Mouse (Mus musculus): Measurements from ENCODE around the gene Dock1. TPM values are rescaled to one million over a fixed set of nuclear protein-coding genes. Genes with fewer than 3 reads are reported as not detected.

Dock1 gene
- polyA plus RNA-seq, 1 experiment from 2014 or later = 25.0 TPM

DNA sequence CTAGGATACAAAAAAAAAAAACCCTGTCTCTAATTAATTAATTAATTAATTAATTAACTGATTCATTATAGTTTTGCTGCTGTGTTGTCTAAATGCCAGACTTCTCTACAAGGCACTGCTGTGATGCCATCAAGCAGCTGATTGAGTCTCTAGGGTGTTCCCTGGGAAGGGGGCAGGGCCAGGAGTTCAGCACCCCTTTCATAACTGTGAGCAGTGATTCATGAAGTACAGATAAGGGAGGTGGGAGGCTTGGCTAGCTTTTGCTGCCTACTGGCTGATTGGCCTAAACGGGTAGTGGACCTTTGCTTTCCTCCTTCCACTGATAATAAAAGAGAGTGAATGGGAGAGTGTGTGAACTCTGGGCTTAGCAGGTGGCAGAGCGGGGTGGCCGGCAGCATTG is 389.1 kb downstream of the Dock1 start:
- no peaks in the 10 kb centered on the region for H3K36me3 ChIP-seq (ENCODE audit: control insufficient read depth, insufficient read depth, low read length)
- H3K9ac ChIP-seq (ENCODE audit: low read depth, low read length) = no peak overlapping the region
- H3K27me3 ChIP-seq (ENCODE audit: control insufficient read depth, insufficient read depth, low read length) = no peaks in the 10 kb centered on the region
- no peak overlapping the region for H3K27ac ChIP-seq (ENCODE audit: low read depth, low read length)
- no peaks in the 10 kb centered on the region for H3K4me1 ChIP-seq (replicated peaks; ENCODE audit: control insufficient read depth, insufficient read depth, low read length)
- no peak overlapping the region for H3K4me3 ChIP-seq (ENCODE audit: low read depth, low read length)
- 84% methylated on average over 3 of the region's 3 CpGs for WGBS
- H3K9me3 ChIP-seq (ENCODE audit: control insufficient read depth, low read length) = no peaks in the 10 kb centered on the region
- no peak overlapping the region for H3K4me2 ChIP-seq (replicated peaks; ENCODE audit: low read depth, low read length)
- no peak for ATAC-seq (ENCODE audit: low FRiP score)
- DNase-seq (ENCODE audit: low spot score) = no peak

DNA sequence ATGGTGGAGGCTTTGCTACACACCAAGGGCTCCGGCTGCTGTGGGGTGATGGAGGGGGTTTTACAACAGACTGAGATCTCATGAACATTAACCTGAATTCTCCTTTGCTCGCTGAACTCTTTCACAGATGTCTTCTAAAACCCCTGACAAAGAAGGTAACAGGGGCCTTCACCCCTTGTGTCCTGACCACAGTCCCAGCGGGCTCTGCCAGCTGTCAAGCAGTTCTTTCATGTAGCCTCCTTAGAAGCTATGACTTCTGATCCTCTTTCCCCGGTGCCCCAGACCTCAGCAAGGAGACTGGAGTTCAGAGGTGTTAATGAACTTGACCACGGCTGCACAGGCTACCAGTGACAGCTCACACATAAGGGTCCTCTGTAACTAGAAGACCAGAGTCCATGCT is 393.4 kb downstream of the Dock1 start:
- H3K27me3 ChIP-seq (ENCODE audit: control insufficient read depth, insufficient read depth, low read length) = no peaks in the 10 kb centered on the region
- ATAC-seq (ENCODE audit: low FRiP score) = no peak
- H3K4me3 ChIP-seq (ENCODE audit: low read depth, low read length) = no peak overlapping the region
- H3K9me3 ChIP-seq (ENCODE audit: control insufficient read depth, low read length) = no peaks in the 10 kb centered on the region
- 90% methylated on average over 5 of the region's 5 CpGs for WGBS
- no peaks in the 10 kb centered on the region for H3K36me3 ChIP-seq (ENCODE audit: control insufficient read depth, insufficient read depth, low read length)
- no peak for DNase-seq (ENCODE audit: low spot score)
- H3K4me2 ChIP-seq (replicated peaks; ENCODE audit: low read depth, low read length) = no peak overlapping the region
- H3K4me1 ChIP-seq (replicated peaks; ENCODE audit: control insufficient read depth, insufficient read depth, low read length) = no peaks in the 10 kb centered on the region
- H3K27ac ChIP-seq (ENCODE audit: low read depth, low read length) = no peak overlapping the region
- H3K9ac ChIP-seq (ENCODE audit: low read depth, low read length) = no peak overlapping the region

GRCm38 (mm10) chr7:135065301-135065700 is 394.8 kb downstream of the Dock1 start:
- no peak for ATAC-seq (ENCODE audit: low FRiP score)
- 34% methylated on average over 5 of the region's 5 CpGs for WGBS
- peak; percentile 4 for DNase-seq (ENCODE audit: low spot score)

DNA sequence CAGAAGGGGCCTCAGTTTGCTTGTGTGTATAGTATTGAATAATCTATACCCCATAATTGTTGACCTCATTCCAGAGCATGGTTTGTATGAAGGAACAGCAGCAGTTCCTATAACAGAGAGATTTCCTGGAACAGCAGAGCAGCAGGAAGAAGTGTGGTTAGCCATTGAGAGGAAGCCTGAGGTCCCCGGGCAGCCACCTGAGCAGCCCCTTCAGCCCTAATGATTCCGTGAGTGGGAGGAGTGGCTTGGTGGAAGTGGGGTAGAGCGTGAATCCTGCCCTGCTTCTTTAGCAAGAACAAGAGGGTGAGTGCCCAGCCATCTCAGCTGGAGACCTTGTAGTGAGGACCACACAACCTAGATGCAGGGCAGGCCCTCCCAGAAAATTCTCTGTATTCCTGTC is 398.4 kb downstream of the Dock1 start:
- no peak overlapping the region for H3K9ac ChIP-seq (ENCODE audit: low read depth, low read length)
- H3K4me2 ChIP-seq (replicated peaks; ENCODE audit: low read depth, low read length) = no peak overlapping the region
- H3K9me3 ChIP-seq (ENCODE audit: control insufficient read depth, low read length) = no peaks in the 10 kb centered on the region
- H3K4me1 ChIP-seq (replicated peaks; ENCODE audit: control insufficient read depth, insufficient read depth, low read length) = no peaks in the 10 kb centered on the region
- no peaks in the 10 kb centered on the region for H3K36me3 ChIP-seq (ENCODE audit: control insufficient read depth, insufficient read depth, low read length)
- no peaks in the 10 kb centered on the region for H3K27me3 ChIP-seq (ENCODE audit: control insufficient read depth, insufficient read depth, low read length)
- no peak overlapping the region for H3K4me3 ChIP-seq (ENCODE audit: low read depth, low read length)
- ATAC-seq (ENCODE audit: low FRiP score) (no peak), DNase-seq (ENCODE audit: low spot score) (no peak)
- H3K27ac ChIP-seq (ENCODE audit: low read depth, low read length) = no peak overlapping the region
- 79% methylated on average over 3 of the region's 3 CpGs for WGBS

More at GRCm38 (mm10) chr7:135065301-135065700, 394.8 kb downstream of the Dock1 start:
- no peaks in the 10 kb centered on the region for H3K4me1 ChIP-seq (replicated peaks; ENCODE audit: control insufficient read depth, insufficient read depth, low read length)
- no peak overlapping the region for H3K4me3 ChIP-seq (ENCODE audit: low read depth, low read length)
- H3K9me3 ChIP-seq (ENCODE audit: control insufficient read depth, low read length) = no peaks in the 10 kb centered on the region
- no peak overlapping the region for H3K4me2 ChIP-seq (replicated peaks; ENCODE audit: low read depth, low read length)
- no peaks in the 10 kb centered on the region for H3K36me3 ChIP-seq (ENCODE audit: control insufficient read depth, insufficient read depth, low read length)
- H3K27me3 ChIP-seq (ENCODE audit: control insufficient read depth, insufficient read depth, low read length) = no peaks in the 10 kb centered on the region
- no peak overlapping the region for H3K9ac ChIP-seq (ENCODE audit: low read depth, low read length)
- no peak overlapping the region for H3K27ac ChIP-seq (ENCODE audit: low read depth, low read length)

GRCm38 (mm10) chr7:135076904-135077303 is 406.4 kb downstream of the Dock1 start:
- 93% methylated on average over 6 of the region's 6 CpGs for WGBS
- Histone ChIP-seq H3K9me3 (ENCODE audit: control insufficient read depth, low read length) (no peaks in the 10 kb centered on the region), H3K9ac (ENCODE audit: low read depth, low read length) (no peak overlapping the region), H3K4me3 (ENCODE audit: low read depth, low read length) (no peak overlapping the region), H3K27me3 (ENCODE audit: control insufficient read depth, insufficient read depth, low read length) (no peaks in the 10 kb centered on the region), H3K27ac (ENCODE audit: low read depth, low read length) (no peak overlapping the region), H3K4me1 (replicated peaks; ENCODE audit: control insufficient read depth, insufficient read depth, low read length) (no peaks in the 10 kb centered on the region), H3K4me2 (replicated peaks; ENCODE audit: low read depth, low read length) (no peak overlapping the region), H3K36me3 (ENCODE audit: control insufficient read depth, insufficient read depth, low read length) (no peaks in the 10 kb centered on the region)
- ATAC-seq (ENCODE audit: low FRiP score) (no peak), DNase-seq (ENCODE audit: low spot score) (no peak)

DNA sequence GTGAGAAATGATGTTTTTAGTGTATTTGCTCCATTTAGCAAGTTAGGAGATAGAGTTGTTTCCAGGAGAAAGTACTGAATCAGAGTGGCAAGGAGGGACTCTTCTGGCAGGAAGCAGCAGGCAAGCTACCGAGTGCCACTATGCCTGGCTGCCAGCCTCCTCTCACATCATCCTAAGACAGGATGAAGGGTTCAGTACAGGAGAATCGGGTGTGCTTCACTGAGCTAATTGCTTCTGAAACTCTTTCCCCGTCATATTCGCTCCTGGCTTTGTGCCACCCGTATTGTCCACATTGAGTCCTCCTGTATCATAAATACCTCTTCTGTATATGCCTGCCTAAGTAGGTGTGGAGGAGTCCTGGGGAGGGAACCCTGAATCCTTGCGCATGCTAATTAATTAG is 406.9 kb downstream of the Dock1 start:
- H3K9me3 ChIP-seq (ENCODE audit: control insufficient read depth, low read length) = no peaks in the 10 kb centered on the region
- no peak overlapping the region for H3K27ac ChIP-seq (ENCODE audit: low read depth, low read length)
- no peak overlapping the region for H3K4me2 ChIP-seq (replicated peaks; ENCODE audit: low read depth, low read length)
- no peak for ATAC-seq (ENCODE audit: low FRiP score)
- no peak overlapping the region for H3K4me3 ChIP-seq (ENCODE audit: low read depth, low read length)
- WGBS = 88% methylated on average over 6 of the region's 6 CpGs
- no peaks in the 10 kb centered on the region for H3K4me1 ChIP-seq (replicated peaks; ENCODE audit: control insufficient read depth, insufficient read depth, low read length)
- H3K9ac ChIP-seq (ENCODE audit: low read depth, low read length) = no peak overlapping the region
- no peaks in the 10 kb centered on the region for H3K36me3 ChIP-seq (ENCODE audit: control insufficient read depth, insufficient read depth, low read length)
- no peak for DNase-seq (ENCODE audit: low spot score)
- H3K27me3 ChIP-seq (ENCODE audit: control insufficient read depth, insufficient read depth, low read length) = no peaks in the 10 kb centered on the region

- Histone ChIP-seq H3K4me1 (replicated peaks; ENCODE audit: control insufficient read depth, insufficient read depth, low read length) (no peaks in the 10 kb centered on the region), H3K9ac (ENCODE audit: low read depth, low read length) (no peak overlapping the region), H3K9me3 (ENCODE audit: control insufficient read depth, low read length) (no peaks in the 10 kb centered on the region), H3K36me3 (ENCODE audit: control insufficient read depth, insufficient read depth, low read length) (no peaks in the 10 kb centered on the region), H3K4me2 (replicated peaks; ENCODE audit: low read depth, low read length) (no peak overlapping the region), H3K4me3 (ENCODE audit: low read depth, low read length) (no peak overlapping the region), H3K27ac (ENCODE audit: low read depth, low read length) (no peak overlapping the region), H3K27me3 (ENCODE audit: control insufficient read depth, insufficient read depth, low read length) (no peaks in the 10 kb centered on the region)
- ATAC-seq (ENCODE audit: low FRiP score) (no peak), DNase-seq (ENCODE audit: low spot score) (no peak)
- WGBS = 72% methylated on average over 10 of the region's 10 CpGs
These were observed 407.4 kb downstream of the Dock1 start for GRCm38 (mm10) chr7:135077806-135078205.

DNA sequence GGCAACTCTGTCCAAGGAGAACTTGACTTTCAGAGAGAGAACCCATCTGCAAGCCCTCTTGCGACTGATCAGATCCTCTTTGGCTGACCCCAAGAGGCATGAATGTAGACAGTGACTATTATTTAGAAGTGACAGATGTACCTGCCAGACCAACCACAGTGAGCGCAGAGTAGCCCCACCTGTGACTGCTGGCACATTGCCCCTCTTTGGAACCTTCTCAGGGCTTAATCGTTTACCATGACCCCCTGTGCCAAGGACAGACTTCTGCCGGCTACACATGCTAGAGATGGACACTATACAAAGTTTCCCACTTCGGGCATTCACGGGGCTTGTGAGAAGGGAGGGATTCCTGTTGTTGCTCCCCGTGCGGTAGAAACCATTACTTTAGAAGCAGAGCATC is 413.0 kb downstream of the Dock1 start:
- Histone ChIP-seq H3K4me1 (replicated peaks; ENCODE audit: control insufficient read depth, insufficient read depth, low read length) (no peaks in the 10 kb centered on the region), H3K27ac (ENCODE audit: low read depth, low read length) (no peak overlapping the region), H3K4me2 (replicated peaks; ENCODE audit: low read depth, low read length) (no peak overlapping the region), H3K9me3 (ENCODE audit: control insufficient read depth, low read length) (no peaks in the 10 kb centered on the region), H3K27me3 (ENCODE audit: control insufficient read depth, insufficient read depth, low read length) (no peaks in the 10 kb centered on the region), H3K36me3 (ENCODE audit: control insufficient read depth, insufficient read depth, low read length) (no peaks in the 10 kb centered on the region), H3K4me3 (ENCODE audit: low read depth, low read length) (no peak overlapping the region), H3K9ac (ENCODE audit: low read depth, low read length) (no peak overlapping the region)
- ATAC-seq (ENCODE audit: low FRiP score) = no peak
- no peak for DNase-seq (ENCODE audit: low spot score)
- 97% methylated on average over 8 of the region's 8 CpGs for WGBS

- WGBS = 89% methylated on average over 7 of the region's 7 CpGs
- ATAC-seq (ENCODE audit: low FRiP score) = no peak
- H3K36me3 ChIP-seq (ENCODE audit: control insufficient read depth, insufficient read depth, low read length) = no peaks in the 10 kb centered on the region
- H3K9ac ChIP-seq (ENCODE audit: low read depth, low read length) = no peak overlapping the region
- no peaks in the 10 kb centered on the region for H3K9me3 ChIP-seq (ENCODE audit: control insufficient read depth, low read length)
- no peak overlapping the region for H3K27ac ChIP-seq (ENCODE audit: low read depth, low read length)
- no peak overlapping the region for H3K4me3 ChIP-seq (ENCODE audit: low read depth, low read length)
- H3K4me1 ChIP-seq (replicated peaks; ENCODE audit: control insufficient read depth, insufficient read depth, low read length) = no peaks in the 10 kb centered on the region
- H3K4me2 ChIP-seq (replicated peaks; ENCODE audit: low read depth, low read length) = no peak overlapping the region
- no peaks in the 10 kb centered on the region for H3K27me3 ChIP-seq (ENCODE audit: control insufficient read depth, insufficient read depth, low read length)
- no peak for DNase-seq (ENCODE audit: low spot score)
These were observed 413.6 kb downstream of the Dock1 start for GRCm38 (mm10) chr7:135084069-135084468.

Measured in hindbrain, embryonic 11.5 days (tissue).